Mouse (Mus musculus): ENCODE measurements around the gene Gm5416. TPM values are rescaled to one million over a fixed set of nuclear protein-coding genes. Genes with fewer than 3 reads are reported as not detected.
"Not testable (repeated sequence)": the region's sequence is repeated elsewhere in the genome, so short reads cannot be mapped to it uniquely, and the experiment has no call there.

Gm5416 gene
- total RNA-seq (2015; ENCODE audit: low replicate concordance) (not detected in 2 replicates), total RNA-seq (2017; ENCODE audit: low replicate concordance) (not detected in 2 replicates)

DNA sequence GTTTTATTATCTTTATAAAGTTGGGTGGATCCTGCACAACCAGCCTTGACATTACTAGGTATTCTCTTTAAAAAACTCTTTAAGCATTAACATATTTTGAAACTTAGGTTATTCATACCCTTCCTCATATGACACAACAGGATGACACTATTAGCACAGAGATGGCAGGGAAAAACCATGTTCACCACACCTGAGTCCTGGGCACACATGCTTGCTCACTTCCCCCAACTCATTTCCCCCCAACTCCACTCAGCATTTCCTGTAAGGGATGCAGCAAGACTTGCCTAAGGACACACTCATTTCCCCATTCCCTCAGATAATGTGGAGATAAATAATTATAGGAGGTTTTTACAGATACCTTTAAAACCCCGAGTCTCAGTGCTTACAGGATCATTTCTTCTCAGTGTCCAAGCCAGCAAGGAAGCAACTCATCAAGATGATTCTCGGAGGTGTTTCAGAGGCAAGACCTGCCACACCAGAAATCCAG, at the start of gene Gm5416:
Gene Gm5416 (plus strand): TSS at position 437 of the 487 bp plus-strand sequence.
- no peak for ATAC-seq (replicated peaks; ENCODE audit: low FRiP score, poor library complexity, severe bottlenecking)

DNA sequence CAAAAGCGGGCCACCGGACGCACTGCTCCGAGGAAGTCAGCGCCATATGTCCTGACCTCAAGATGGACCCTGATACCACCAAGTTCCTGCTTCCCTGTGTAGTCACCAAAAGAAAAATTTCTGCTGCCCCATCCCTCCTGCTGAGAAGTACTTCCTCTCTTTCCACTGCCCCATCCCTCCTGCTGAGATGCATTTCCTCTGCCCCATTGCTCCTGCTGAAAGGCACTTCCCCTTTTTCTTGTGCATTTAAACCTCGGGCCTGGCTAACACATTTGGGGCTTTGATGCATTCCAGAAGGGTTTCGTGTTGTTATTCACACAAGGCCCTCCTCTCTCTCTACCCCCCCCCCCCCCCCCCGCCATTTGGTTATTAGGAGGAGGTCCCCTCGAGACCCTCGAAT, 42.4 kb upstream of the Gm5416 start:
- not testable (repeated sequence) for ATAC-seq (replicated peaks; ENCODE audit: low FRiP score, poor library complexity, severe bottlenecking)

DNA sequence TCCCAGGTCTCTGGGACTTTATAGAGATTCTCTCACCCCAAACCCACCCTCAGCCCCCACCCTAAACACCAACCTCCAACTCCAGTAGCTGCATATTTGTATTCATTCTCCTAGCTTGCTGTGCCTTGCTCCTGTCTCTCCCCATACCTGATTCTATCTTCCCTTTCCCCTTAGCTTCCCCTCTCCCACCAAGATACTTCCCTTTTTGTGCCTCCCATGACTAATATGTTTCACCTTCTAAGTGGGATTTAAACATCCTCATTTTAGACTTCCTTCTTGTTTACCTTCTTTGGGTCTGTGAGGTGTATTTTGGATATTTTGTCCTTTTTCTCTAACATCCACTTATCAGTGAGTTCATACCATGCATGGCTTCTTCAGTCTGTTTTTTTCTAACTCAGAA, 34.1 kb upstream of the Gm5416 start:
- ATAC-seq (replicated peaks; ENCODE audit: low FRiP score, poor library complexity, severe bottlenecking), result no peak

DNA sequence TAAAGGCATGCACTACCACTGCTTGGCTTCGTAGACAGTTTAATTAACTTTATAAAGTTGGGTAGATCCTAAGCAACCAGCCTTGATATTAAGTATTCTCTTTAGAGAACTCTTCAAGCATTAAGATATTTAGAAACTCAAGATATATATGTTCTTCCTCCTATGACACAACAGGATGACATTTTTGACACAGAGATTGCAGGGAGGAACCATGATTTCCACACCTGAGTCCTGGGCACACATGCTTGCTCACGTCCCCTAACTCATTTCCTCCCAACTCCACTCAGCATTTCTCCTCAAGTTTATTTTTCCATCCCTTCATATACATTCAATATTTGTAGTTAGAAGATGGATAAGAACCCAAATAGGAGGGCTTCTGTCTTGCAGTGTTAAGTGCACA, 30.3 kb upstream of the Gm5416 start:
- ATAC-seq (replicated peaks; ENCODE audit: low FRiP score, poor library complexity, severe bottlenecking), result no peak

DNA sequence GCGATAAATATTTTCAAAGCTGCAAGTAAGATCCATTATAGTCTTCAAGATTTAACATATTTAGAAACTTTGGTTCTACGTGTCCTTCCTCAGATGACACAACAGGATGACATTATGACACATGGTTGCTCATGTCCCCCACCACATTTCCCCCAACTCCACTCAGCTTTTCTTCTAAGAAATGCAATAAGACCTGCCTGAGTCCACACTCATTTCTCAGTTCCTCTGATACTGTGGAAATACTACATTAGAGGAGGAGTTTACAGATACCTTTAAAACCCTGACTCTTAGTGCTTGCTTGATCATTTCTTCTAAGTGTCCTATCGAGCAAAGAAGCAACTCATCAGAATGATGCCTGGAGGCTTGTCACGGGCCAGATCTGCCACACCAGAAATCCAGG, 26.3 kb upstream of the Gm5416 start, which contains the start of gene Gm5483:
Gene Gm5483 (plus strand): TSS at position 301 of the 400 bp plus-strand sequence.
- not testable (repeated sequence) for ATAC-seq (replicated peaks; ENCODE audit: low FRiP score, poor library complexity, severe bottlenecking)

DNA sequence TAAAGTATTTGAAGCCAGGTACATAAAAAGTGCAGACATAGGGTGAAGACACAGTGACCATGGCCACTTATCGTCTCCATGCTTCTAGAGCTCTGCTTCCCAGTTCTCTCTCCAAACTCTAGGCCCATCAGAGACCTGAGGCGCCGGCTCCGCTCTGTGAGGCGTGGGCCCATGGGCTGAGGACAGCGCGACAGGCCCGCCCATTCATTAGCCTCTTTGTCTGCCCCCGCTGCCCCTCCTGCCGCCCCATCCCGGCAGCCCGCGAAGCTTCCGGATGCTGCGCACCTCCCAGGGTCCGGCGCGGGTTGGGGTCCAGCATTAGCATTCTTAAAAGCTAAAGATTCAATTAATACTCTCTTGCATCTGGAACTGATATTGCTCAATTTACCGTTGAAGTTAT, 11.0 kb upstream of the Gm5416 start:
- no peak for ATAC-seq (replicated peaks; ENCODE audit: low FRiP score, poor library complexity, severe bottlenecking)

DNA sequence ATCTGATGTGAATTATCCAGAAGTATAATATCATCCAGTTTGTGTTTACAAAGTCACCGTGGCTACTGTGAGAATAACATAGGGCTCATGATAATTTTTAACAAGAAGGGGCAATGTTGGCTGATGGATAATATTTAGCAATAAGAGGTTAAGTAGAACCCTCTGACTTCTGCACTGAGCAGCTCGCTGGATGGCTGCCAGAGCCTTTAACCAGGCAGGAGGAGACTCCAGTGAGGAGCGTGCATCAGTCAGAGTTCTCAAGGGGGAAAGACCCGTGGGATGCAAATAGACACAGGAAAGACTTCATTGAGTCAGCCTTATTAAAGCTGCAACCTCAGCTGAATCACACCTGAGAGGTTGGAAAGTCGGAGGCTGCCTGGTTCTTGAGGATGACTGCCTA, 6.4 kb upstream of the Gm5416 start:
- ATAC-seq (replicated peaks; ENCODE audit: low FRiP score, poor library complexity, severe bottlenecking), result no peak

DNA sequence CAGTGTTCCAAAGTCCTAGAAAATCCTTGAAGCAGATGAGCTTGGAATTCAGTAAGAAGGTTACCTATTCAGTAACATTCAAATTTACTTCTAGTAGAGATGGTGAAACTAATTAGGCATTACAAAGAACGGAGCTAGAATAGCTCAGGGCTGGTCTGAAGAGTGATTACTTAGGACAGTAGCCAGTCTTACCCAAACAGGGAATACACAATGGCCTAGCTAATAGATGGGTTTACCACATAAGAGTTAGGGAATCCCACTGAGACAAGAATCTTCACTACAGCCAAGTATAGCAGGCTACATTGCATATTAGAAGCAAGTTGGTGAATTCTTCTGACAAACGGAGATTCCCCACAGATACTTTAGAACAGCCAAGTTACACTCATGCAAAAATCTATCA, 4.5 kb upstream of the Gm5416 start:
- ATAC-seq (replicated peaks; ENCODE audit: low FRiP score, poor library complexity, severe bottlenecking), result not testable (repeated sequence)

DNA sequence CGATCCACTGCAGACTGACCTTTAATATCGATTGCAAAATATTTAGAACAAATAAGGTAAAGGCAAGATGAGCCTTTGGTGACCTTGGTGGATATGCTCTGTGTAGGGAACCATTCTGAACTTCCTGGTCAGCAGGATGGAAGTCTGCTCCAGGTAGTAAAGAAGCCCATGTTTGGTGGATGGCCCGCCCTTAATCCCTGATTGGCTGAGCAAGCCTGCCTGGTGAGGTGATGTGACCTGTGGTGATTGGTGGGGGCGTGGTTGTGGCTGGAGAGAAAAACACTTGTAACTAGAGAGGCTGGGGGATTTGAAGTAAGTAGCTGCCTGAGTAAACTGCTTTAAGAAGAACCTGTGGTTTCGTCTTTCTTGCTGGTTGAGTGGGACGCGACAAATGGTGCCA, 11.0 kb downstream of the Gm5416 start, which contains the start of gene 2010005H15Rik:
Gene 2010005H15Rik (plus strand): TSS at position 301 of the 400 bp plus-strand sequence.
- ATAC-seq (replicated peaks; ENCODE audit: low FRiP score, poor library complexity, severe bottlenecking), result not testable (repeated sequence)

DNA sequence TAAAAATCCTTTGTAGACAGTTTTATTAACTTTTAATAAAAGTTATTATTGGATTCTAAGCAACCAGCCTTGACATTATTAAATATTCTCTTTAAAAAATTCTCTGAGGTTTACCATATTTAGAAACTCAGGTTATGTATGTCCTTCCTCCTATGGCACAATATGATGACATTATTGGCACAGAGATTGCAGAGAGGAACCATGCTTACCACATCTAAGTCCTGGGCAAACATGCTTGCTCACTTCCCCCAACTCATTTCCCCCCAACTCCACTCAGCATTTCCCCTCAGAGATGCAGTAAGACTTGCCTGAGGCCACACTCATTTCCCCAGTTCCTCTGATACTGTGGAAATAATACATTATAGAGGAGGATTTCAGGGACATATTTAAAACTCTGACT, 50.4 kb downstream of the Gm5416 start:
- not testable (repeated sequence) for ATAC-seq (replicated peaks; ENCODE audit: low FRiP score, poor library complexity, severe bottlenecking)

Other genes with a start within 250 kb of the Gm5416 start
- gene Kpna1, start 231.7 kb upstream of the Gm5416 start, total RNA-seq (2015; ENCODE audit: low replicate concordance), result 29.8 and 43.5 TPM in 2 replicates
- 34.3 and 55.9 TPM in 2 replicates for gene Kpna1, start 231.7 kb upstream of the Gm5416 start, total RNA-seq (2017; ENCODE audit: low replicate concordance)
- gene Wdr5b, start 169.2 kb upstream of the Gm5416 start, total RNA-seq (2015; ENCODE audit: low replicate concordance), result 1.7 and 8.6 TPM in 2 replicates
- gene Wdr5b, start 169.2 kb upstream of the Gm5416 start, total RNA-seq (2017; ENCODE audit: low replicate concordance), result 2.6 and 3.7 TPM in 2 replicates
- 13.0 and 31.1 TPM in 2 replicates for gene Fam162a, start 138.8 kb upstream of the Gm5416 start, total RNA-seq (2015; ENCODE audit: low replicate concordance)
- 8.1 and 37.1 TPM in 2 replicates for gene Fam162a, start 138.8 kb upstream of the Gm5416 start, total RNA-seq (2017; ENCODE audit: low replicate concordance)
- gene Ccdc58, start 138.7 kb upstream of the Gm5416 start, total RNA-seq (2015; ENCODE audit: low replicate concordance), result 4.8 and 21.3 TPM in 2 replicates
- 2.6 and 10.6 TPM in 2 replicates for gene Ccdc58, start 138.7 kb upstream of the Gm5416 start, total RNA-seq (2017; ENCODE audit: low replicate concordance)
- gene Csta1, start 79.2 kb upstream of the Gm5416 start, total RNA-seq (2015; ENCODE audit: low replicate concordance), result not detected in 2 replicates
- not detected in 2 replicates for gene Csta1, start 79.2 kb upstream of the Gm5416 start, total RNA-seq (2017; ENCODE audit: low replicate concordance)
- gene Stfa2l1, start 53.6 kb upstream of the Gm5416 start, total RNA-seq (2015; ENCODE audit: low replicate concordance), result 55.3 and 63.3 TPM in 2 replicates
- gene Stfa2l1, start 53.6 kb upstream of the Gm5416 start, total RNA-seq (2017; ENCODE audit: low replicate concordance), result 2.2 and 7.4 TPM in 2 replicates
- 27.0 and 42.1 TPM in 2 replicates for gene Gm5483, start 26.2 kb upstream of the Gm5416 start, total RNA-seq (2015; ENCODE audit: low replicate concordance)
- gene Gm5483, start 26.2 kb upstream of the Gm5416 start, total RNA-seq (2017; ENCODE audit: low replicate concordance), result 16.6 and 23.1 TPM in 2 replicates
- gene 2010005H15Rik, start 11.1 kb downstream of the Gm5416 start, total RNA-seq (2015; ENCODE audit: low replicate concordance), result not detected in 2 replicates
- gene 2010005H15Rik, start 11.1 kb downstream of the Gm5416 start, total RNA-seq (2017; ENCODE audit: low replicate concordance), result not detected in 2 replicates
- 1.5 and 6.5 TPM in 2 replicates for gene Stfa1, start 66.5 kb downstream of the Gm5416 start, total RNA-seq (2015; ENCODE audit: low replicate concordance)
- gene Stfa1, start 66.5 kb downstream of the Gm5416 start, total RNA-seq (2017; ENCODE audit: low replicate concordance), result 2.7 TPM in 1 of 2 replicates, not detected in the other
- gene BC117090, start 123.9 kb downstream of the Gm5416 start, total RNA-seq (2015; ENCODE audit: low replicate concordance), result not detected in 2 replicates
- not detected in 2 replicates for gene BC117090, start 123.9 kb downstream of the Gm5416 start, total RNA-seq (2017; ENCODE audit: low replicate concordance)
- 4.2 TPM in 1 of 2 replicates, not detected in the other for gene BC100530, start 157.3 kb downstream of the Gm5416 start, total RNA-seq (2015; ENCODE audit: low replicate concordance)
- 8.6 TPM in 1 of 2 replicates, not detected in the other for gene BC100530, start 157.3 kb downstream of the Gm5416 start, total RNA-seq (2017; ENCODE audit: low replicate concordance)
- not detected in 2 replicates for gene Stfa2, start 198.1 kb downstream of the Gm5416 start, total RNA-seq (2015; ENCODE audit: low replicate concordance)
- gene Stfa2, start 198.1 kb downstream of the Gm5416 start, total RNA-seq (2017; ENCODE audit: low replicate concordance), result not detected in 2 replicates
- gene Stfa3, start 245.0 kb downstream of the Gm5416 start, total RNA-seq (2015; ENCODE audit: low replicate concordance), result 3.1 TPM in 1 of 2 replicates, not detected in the other
- gene Stfa3, start 245.0 kb downstream of the Gm5416 start, total RNA-seq (2017; ENCODE audit: low replicate concordance), result 9.5 TPM in 1 of 2 replicates, not detected in the other